Comparison of ENCODE assay signal across 9 mouse cellular contexts in genomic region chr5:33737903-33738321, GRCm38 (mm10). TPM values are rescaled to one million over a fixed set of nuclear protein-coding genes. Genes with fewer than 3 reads are reported as not detected.
DNase-seq lines count a peak whose midpoint lies in the region; ATAC-seq lines count a peak whose summit lies in the region.
"Had no signal": no experiment of that assay in that cellular context is flagged by ENCODE, and none has a peak within 500 bp of the region (broad histone marks: within the 10 kb centered on the region; RNA-seq: fewer than 3 reads in every experiment).

No protein-coding gene starts in this region.

- no peaks in the 10 kb centered on the region for H3K27me3 ChIP-seq in liver, embryonic 12.5 days (replicated peaks)
- H3K27me3 ChIP-seq in forebrain, embryonic 15.5 days: no peaks in the 10 kb centered on the region
- no peaks in the 10 kb centered on the region for H3K27me3 ChIP-seq in hindbrain, embryonic 16.5 days (replicated peaks; ENCODE audit: control insufficient read depth, insufficient read depth, low read length)
- no peaks in the 10 kb centered on the region for H3K27me3 ChIP-seq in midbrain, embryonic 13.5 days
- no peaks in the 10 kb centered on the region for H3K27me3 ChIP-seq in stomach, embryonic 16.5 days (ENCODE audit: control insufficient read depth, insufficient read depth, low read length)

- 24% methylated on average over 7 of the region's 7 CpGs for WGBS in liver, embryonic 12.5 days (ENCODE audit: insufficient replicate concordance)
- 19% methylated on average over 7 of the region's 7 CpGs for WGBS in forebrain, embryonic 15.5 days
- 28% methylated on average over 7 of the region's 7 CpGs for WGBS in hindbrain, embryonic 16.5 days
- 23% methylated on average over 7 of the region's 7 CpGs for WGBS in midbrain, embryonic 13.5 days
- WGBS in stomach, embryonic 16.5 days: 14% methylated on average over 7 of the region's 7 CpGs

- peak; percentile 73 for DNase-seq in liver
- DNase-seq in c-Kit-positive CD71-positive TER-119-negative erythroid progenitor cells, embryonic 14.5 days (ENCODE audit: low read depth): peak; percentile 55
- DNase-seq in left cerebral cortex, postnatal 10 days (ENCODE audit: extremely low spot score in 1 of 2, low spot score in 2 of 2): peak; percentile 53 to 78

- intact Hi-C loops in left cerebral cortex, postnatal 10 days (cut with DNase I): no loop called here

- H3K36me3 ChIP-seq in liver, embryonic 12.5 days: peaks cover 45% of the 10 kb centered on the region
- H3K36me3 ChIP-seq in forebrain, embryonic 15.5 days: peaks cover 30% of the 10 kb centered on the region
- peaks cover 10% of the 10 kb centered on the region for H3K36me3 ChIP-seq in hindbrain, embryonic 16.5 days (ENCODE audit: control insufficient read depth, insufficient read depth, low read length)
- peaks cover 62% of the 10 kb centered on the region for H3K36me3 ChIP-seq in midbrain, embryonic 13.5 days
- H3K36me3 ChIP-seq in stomach, embryonic 16.5 days (ENCODE audit: control insufficient read depth, insufficient read depth, low read length): peaks cover 6% of the 10 kb centered on the region; the same call in 1 of the 2 replicates

- no peak for ATAC-seq in liver, embryonic 12.5 days
- peak; percentile 47; the same call in 1 of the 2 replicates for ATAC-seq in forebrain, embryonic 15.5 days (replicated peaks)
- ATAC-seq in hindbrain, embryonic 16.5 days: peak; percentile 57
- ATAC-seq in midbrain, embryonic 13.5 days: peak; percentile 68
- ATAC-seq in stomach, embryonic 16.5 days (ENCODE audit: insufficient read depth, low FRiP score): peak; percentile 35; the same call in 1 of the 2 replicates

- no peak overlapping the region for H3K4me2 ChIP-seq in liver, embryonic 12.5 days
- H3K4me2 ChIP-seq in forebrain, embryonic 15.5 days (replicated peaks): no peak overlapping the region
- no peak overlapping the region for H3K4me2 ChIP-seq in hindbrain, embryonic 16.5 days (ENCODE audit: low read length)
- no peak overlapping the region for H3K4me2 ChIP-seq in midbrain, embryonic 13.5 days (replicated peaks)
- H3K4me2 ChIP-seq in stomach, embryonic 16.5 days (ENCODE audit: low read depth, low read length): no peak overlapping the region

- H3K9me3 ChIP-seq in liver, embryonic 12.5 days (replicated peaks): no peaks in the 10 kb centered on the region
- no peaks in the 10 kb centered on the region for H3K9me3 ChIP-seq in forebrain, embryonic 15.5 days
- no peaks in the 10 kb centered on the region for H3K9me3 ChIP-seq in hindbrain, embryonic 16.5 days (ENCODE audit: control insufficient read depth, low read length)
- no peaks in the 10 kb centered on the region for H3K9me3 ChIP-seq in midbrain, embryonic 13.5 days
- H3K9me3 ChIP-seq in stomach, embryonic 16.5 days (replicated peaks; ENCODE audit: control insufficient read depth, low read length): no peaks in the 10 kb centered on the region

- H3K4me1 ChIP-seq in liver, embryonic 12.5 days: no peaks in the 10 kb centered on the region
- H3K4me1 ChIP-seq in forebrain, embryonic 15.5 days: no peaks in the 10 kb centered on the region
- no peaks in the 10 kb centered on the region for H3K4me1 ChIP-seq in hindbrain, embryonic 16.5 days (ENCODE audit: control insufficient read depth, insufficient read depth, low read depth, low read length)
- no peaks in the 10 kb centered on the region for H3K4me1 ChIP-seq in midbrain, embryonic 13.5 days (replicated peaks)
- H3K4me1 ChIP-seq in stomach, embryonic 16.5 days (ENCODE audit: control insufficient read depth, insufficient read depth, low read length): no peaks in the 10 kb centered on the region

- H3K27ac ChIP-seq in liver, embryonic 12.5 days: no peak overlapping the region
- H3K27ac ChIP-seq in forebrain, embryonic 15.5 days (replicated peaks): no peak overlapping the region
- no peak overlapping the region for H3K27ac ChIP-seq in hindbrain, embryonic 16.5 days (ENCODE audit: low read depth, low read length)
- H3K27ac ChIP-seq in midbrain, embryonic 13.5 days: no peak overlapping the region
- H3K27ac ChIP-seq in stomach, embryonic 16.5 days (ENCODE audit: low read length): no peak overlapping the region

- H3K4me3 ChIP-seq in liver, embryonic 12.5 days: no peak overlapping the region
- H3K4me3 ChIP-seq in forebrain, embryonic 15.5 days: no peak overlapping the region
- H3K4me3 ChIP-seq in hindbrain, embryonic 16.5 days (ENCODE audit: low read length): no peak overlapping the region
- H3K4me3 ChIP-seq in midbrain, embryonic 13.5 days (replicated peaks): no peak overlapping the region
- H3K4me3 ChIP-seq in stomach, embryonic 16.5 days (replicated peaks; ENCODE audit: low read length): no peak overlapping the region
- H3K4me3 ChIP-seq: myocyte had no signal

- H3K9ac ChIP-seq in liver, embryonic 12.5 days: no peak overlapping the region
- H3K9ac ChIP-seq in forebrain, embryonic 15.5 days (replicated peaks): no peak overlapping the region
- no peak overlapping the region for H3K9ac ChIP-seq in hindbrain, embryonic 16.5 days (ENCODE audit: low read depth, low read length)
- H3K9ac ChIP-seq in midbrain, embryonic 13.5 days (replicated peaks): no peak overlapping the region
- no peak overlapping the region for H3K9ac ChIP-seq in stomach, embryonic 16.5 days (ENCODE audit: low read length)

RNA-seq across cellular contexts. Expression of gene Fgfr3, which starts 16.4 kb away (rescaled TPM):
- polyA plus RNA-seq in liver, embryonic 12.5 days (2016; fragmentation: Nextera tagmentation; extraction: Ambion mirVana): 4.5 and 4.8 TPM in 2 replicates
- polyA plus RNA-seq in forebrain, embryonic 15.5 days (2015; fragmentation: Nextera tagmentation; extraction: Ambion mirVana): 32.9 and 44.3 TPM in 2 replicates
- polyA plus RNA-seq in hindbrain, embryonic 16.5 days (2015; fragmentation: Nextera tagmentation; extraction: Ambion mirVana): 45.9 and 48.2 TPM in 2 replicates
- total RNA-seq in left cerebral cortex, postnatal 10 days (2021): 100 to 1,000 TPM in 1 of 2 experiments, 10 to 100 TPM in 1; 71.3 to 109 TPM
- 38.3 and 45.9 TPM in 2 replicates for polyA plus RNA-seq in midbrain, embryonic 13.5 days (2015; fragmentation: Nextera tagmentation; extraction: Ambion mirVana)
- polyA plus RNA-seq in stomach, embryonic 16.5 days (2015; fragmentation: Nextera tagmentation; extraction: Ambion mirVana): 31.0 and 40.1 TPM in 2 replicates

RNA-seq across cellular contexts. Expression of gene Letm1, which starts 44.7 kb away (rescaled TPM):
- polyA plus RNA-seq in liver, embryonic 12.5 days (2016; fragmentation: Nextera tagmentation; extraction: Ambion mirVana): 40.9 and 41.7 TPM in 2 replicates
- polyA plus RNA-seq in forebrain, embryonic 15.5 days (2015; fragmentation: Nextera tagmentation; extraction: Ambion mirVana): 69.5 and 72.3 TPM in 2 replicates
- polyA plus RNA-seq in hindbrain, embryonic 16.5 days (2015; fragmentation: Nextera tagmentation; extraction: Ambion mirVana): 68.7 and 75.6 TPM in 2 replicates
- total RNA-seq in left cerebral cortex, postnatal 10 days (2021): 100 to 1,000 TPM in 1 of 2 experiments, 10 to 100 TPM in 1; 99.6 to 113 TPM
- polyA plus RNA-seq in midbrain, embryonic 13.5 days (2015; fragmentation: Nextera tagmentation; extraction: Ambion mirVana): 52.3 and 58.7 TPM in 2 replicates
- 35.3 and 39.3 TPM in 2 replicates for polyA plus RNA-seq in stomach, embryonic 16.5 days (2015; fragmentation: Nextera tagmentation; extraction: Ambion mirVana)
